Mouse (Mus musculus) liver, embryonic 12.5 days (tissue): ENCODE results near the gene Hoxc5. TPM values are rescaled to one million over a fixed set of nuclear protein-coding genes. Genes with fewer than 3 reads are reported as not detected.
A peak's percentile ranks its signal among the peaks of the same experiment; 100 is the strongest.

Experiments used
- ATAC-seq: fragments of 200-750 bp; cut with Nextera tagmentation; 2 replicates; pipeline ENCODE4 v1.8.0; 2017; ENCODE audit warnings: moderate number of reproducible peaks, mild to moderate bottlenecking, moderate library complexity
- H3K27ac ChIP-seq: fragments of 300-500 bp; sonication (generic); 2 replicates; pipeline ENCODE4 v1.5.1; 2016; ENCODE audit warnings: mild to moderate bottlenecking
- H3K27me3 ChIP-seq: fragments of 300-500 bp; sonication (generic); replicated peaks from 2 replicates; pipeline ENCODE4 v1.6.1; 2016; ENCODE audit warnings: mild to moderate bottlenecking, moderate library complexity
- H3K36me3 ChIP-seq: fragments of 300-500 bp; sonication (generic); 2 replicates; pipeline ENCODE4 v1.6.1; 2016; ENCODE audit warnings: mild to moderate bottlenecking, moderate library complexity
- H3K4me1 ChIP-seq: fragments of 300-500 bp; sonication (generic); 2 replicates; pipeline ENCODE4 v1.6.1; 2016
- H3K4me2 ChIP-seq: fragments of 300-500 bp; sonication (generic); 2 replicates; pipeline ENCODE4 v1.6.1; 2016; ENCODE audit warnings: mild to moderate bottlenecking, moderate library complexity
- H3K4me3 ChIP-seq: fragments of 300-500 bp; sonication (generic); 2 replicates; pipeline ENCODE4 v1.5.1; 2016; ENCODE audit warnings: mild to moderate bottlenecking, moderate library complexity
- H3K9ac ChIP-seq: fragments of 300-500 bp; sonication (generic); 2 replicates; pipeline ENCODE4 v1.6.1; 2016; ENCODE audit warnings: mild to moderate bottlenecking, moderate library complexity
- H3K9me3 ChIP-seq: fragments of 300-500 bp; sonication (generic); replicated peaks from 2 replicates; pipeline ENCODE4 v1.6.1; 2016; ENCODE audit warnings: mild to moderate bottlenecking, moderate library complexity
- WGBS: fragments of 180-500 bp; shearing (Covaris S2); methylation state at CpG from one replicate; pipeline ENCODE4 v1.1.7; 2016; ENCODE audit not compliant: insufficient replicate concordance; 5-methylcytosine and 5-hydroxymethylcytosine counted together
- polyA plus RNA-seq: library from polyadenylated mRNA; unstranded; fragments of >200 nt; fragmentation: Nextera tagmentation; extraction: Ambion mirVana; gene quantifications from 2 replicates; pipeline ENCODE4 v1.2.1, GENCODE M21; 2016

The Hoxc5 gene
- polyA plus RNA-seq, 1 experiment from 2014 or later: 0.92 TPM

GRCm38 (mm10) chr15:103041613-103042012 is 74.4 kb downstream of the Hoxc5 start:
- H3K36me3 ChIP-seq: no peaks in the 10 kb centered on the region
- H3K27me3 ChIP-seq: peaks cover 91% of the 10 kb centered on the region
- no peak for ATAC-seq

GRCm38 (mm10) chr15:103042209-103042608 is 75.0 kb downstream of the Hoxc5 start:
- Histone ChIP-seq H3K36me3 (no peaks in the 10 kb centered on the region), H3K9me3 (no peaks in the 10 kb centered on the region), H3K27me3 (peaks cover 89% of the 10 kb centered on the region), H3K9ac (no peak overlapping the region), H3K4me3 (no peak overlapping the region), H3K4me2 (no peak overlapping the region), H3K4me1 (no peaks in the 10 kb centered on the region), H3K27ac (no peak overlapping the region)
- no peak for ATAC-seq
- 4% methylated on average over 1 of the region's 1 CpGs for WGBS

More at GRCm38 (mm10) chr15:103041613-103042012, 74.4 kb downstream of the Hoxc5 start:
- no peaks in the 10 kb centered on the region for H3K9me3 ChIP-seq
- H3K27ac ChIP-seq: no peak overlapping the region
- H3K4me3 ChIP-seq: no peak overlapping the region
- 16% methylated on average over 5 of the region's 5 CpGs for WGBS
- no peak overlapping the region for H3K9ac ChIP-seq
- no peaks in the 10 kb centered on the region for H3K4me1 ChIP-seq
- H3K4me2 ChIP-seq: no peak overlapping the region

- Histone ChIP-seq H3K36me3 (no peaks in the 10 kb centered on the region), H3K4me1 (no peaks in the 10 kb centered on the region), H3K27me3 (peaks cover 85% of the 10 kb centered on the region), H3K4me2 (no peak overlapping the region), H3K27ac (no peak overlapping the region), H3K4me3 (no peak overlapping the region), H3K9me3 (no peaks in the 10 kb centered on the region), H3K9ac (no peak overlapping the region)
- no peak for ATAC-seq
- WGBS: 59% methylated on average over 2 of the region's 2 CpGs
Measured at GRCm38 (mm10) chr15:103051670-103052069, 84.4 kb downstream of the Hoxc5 start.

GRCm38 (mm10) chr15:103053210-103053609 is 86.0 kb downstream of the Hoxc5 start:
- no peaks in the 10 kb centered on the region for H3K36me3 ChIP-seq
- no peak overlapping the region for H3K9ac ChIP-seq
- H3K27me3 ChIP-seq: peaks cover 86% of the 10 kb centered on the region
- no peak overlapping the region for H3K4me2 ChIP-seq
- no peak overlapping the region for H3K4me3 ChIP-seq
- no peaks in the 10 kb centered on the region for H3K9me3 ChIP-seq
- H3K4me1 ChIP-seq: no peaks in the 10 kb centered on the region
- no peak for ATAC-seq
- H3K27ac ChIP-seq: no peak overlapping the region

- H3K4me3 ChIP-seq: no peak overlapping the region
- H3K36me3 ChIP-seq: no peaks in the 10 kb centered on the region
- H3K4me2 ChIP-seq: no peak overlapping the region
- no peak for ATAC-seq
- WGBS: 30% methylated on average over 2 of the region's 2 CpGs
- no peak overlapping the region for H3K27ac ChIP-seq
- H3K4me1 ChIP-seq: no peaks in the 10 kb centered on the region
- H3K27me3 ChIP-seq: peaks cover 87% of the 10 kb centered on the region
- H3K9ac ChIP-seq: no peak overlapping the region
- H3K9me3 ChIP-seq: no peaks in the 10 kb centered on the region
Measured at GRCm38 (mm10) chr15:103056396-103056795, 89.2 kb downstream of the Hoxc5 start.

- H3K4me2 ChIP-seq: no peak overlapping the region
Measured at GRCm38 (mm10) chr15:103058715-103059114, 91.5 kb downstream of the Hoxc5 start.

GRCm38 (mm10) chr15:103059393-103059992 is 92.2 kb downstream of the Hoxc5 start:
- H3K27me3 ChIP-seq: peaks cover 95% of the 10 kb centered on the region
- H3K9me3 ChIP-seq: no peaks in the 10 kb centered on the region
- ATAC-seq: no peak
- H3K4me1 ChIP-seq: no peaks in the 10 kb centered on the region
- H3K4me2 ChIP-seq: peak overlapping the region; percentile 35
- no peak overlapping the region for H3K9ac ChIP-seq
- WGBS: 5% methylated on average over 21 of the region's 21 CpGs
- no peak overlapping the region for H3K27ac ChIP-seq
- no peaks in the 10 kb centered on the region for H3K36me3 ChIP-seq
- H3K4me3 ChIP-seq: no peak overlapping the region; the same call in 1 of the 2 replicates

More at GRCm38 (mm10) chr15:103058715-103059114, 91.5 kb downstream of the Hoxc5 start:
- no peak for ATAC-seq
- Histone ChIP-seq H3K4me3 (no peak overlapping the region), H3K36me3 (no peaks in the 10 kb centered on the region), H3K27ac (no peak overlapping the region), H3K9ac (no peak overlapping the region), H3K9me3 (no peaks in the 10 kb centered on the region), H3K27me3 (peaks cover 95% of the 10 kb centered on the region), H3K4me1 (no peaks in the 10 kb centered on the region)
- 9% methylated on average over 12 of the region's 12 CpGs for WGBS

GRCm38 (mm10) chr15:103060021-103060340 is 92.7 kb downstream of the Hoxc5 start:
- no peak overlapping the region for H3K27ac ChIP-seq
- H3K9me3 ChIP-seq: no peaks in the 10 kb centered on the region
- H3K4me1 ChIP-seq: no peaks in the 10 kb centered on the region
- peak overlapping the region; percentile 35; the same call in 1 of the 2 replicates for H3K4me2 ChIP-seq
- WGBS: 19% methylated on average over 11 of the region's 11 CpGs
- no peak overlapping the region for H3K9ac ChIP-seq
- peaks cover 95% of the 10 kb centered on the region for H3K27me3 ChIP-seq
- H3K36me3 ChIP-seq: no peaks in the 10 kb centered on the region
- no peak overlapping the region for H3K4me3 ChIP-seq
- no peak for ATAC-seq

- peak overlapping the region; percentile 23; the same call in 1 of the 2 replicates for H3K27ac ChIP-seq
- H3K9me3 ChIP-seq: no peaks in the 10 kb centered on the region
- no peaks in the 10 kb centered on the region for H3K4me1 ChIP-seq
- no peak overlapping the region for H3K4me3 ChIP-seq
- H3K36me3 ChIP-seq: no peaks in the 10 kb centered on the region
- peaks cover 95% of the 10 kb centered on the region for H3K27me3 ChIP-seq
- WGBS: 4% methylated on average over 36 of the region's 36 CpGs
- no peak for ATAC-seq
- H3K9ac ChIP-seq: no peak overlapping the region
- H3K4me2 ChIP-seq: peak overlapping the region; percentile 35; the same call in 1 of the 2 replicates
Measured at GRCm38 (mm10) chr15:103060341-103061130, 93.3 kb downstream of the Hoxc5 start.

- no peaks in the 10 kb centered on the region for H3K9me3 ChIP-seq
Measured at GRCm38 (mm10) chr15:103061131-103061825, 94.0 kb downstream of the Hoxc5 start.

GRCm38 (mm10) chr15:103061988-103062387 is 94.7 kb downstream of the Hoxc5 start:
- Histone ChIP-seq H3K4me2 (no peak overlapping the region), H3K36me3 (no peaks in the 10 kb centered on the region), H3K9me3 (no peaks in the 10 kb centered on the region), H3K27me3 (peaks cover 96% of the 10 kb centered on the region), H3K4me1 (no peaks in the 10 kb centered on the region), H3K9ac (no peak overlapping the region), H3K4me3 (no peak overlapping the region), H3K27ac (no peak overlapping the region)
- WGBS: 8% methylated on average over 2 of the region's 2 CpGs
- no peak for ATAC-seq

More at GRCm38 (mm10) chr15:103061131-103061825, 94.0 kb downstream of the Hoxc5 start:
- Histone ChIP-seq H3K9ac (no peak overlapping the region), H3K4me1 (no peaks in the 10 kb centered on the region), H3K4me2 (0 out of 2 replicates have a peak overlapping the region, but pooled peaks have one; percentile 12), H3K4me3 (no peak overlapping the region), H3K27me3 (peaks cover 96% of the 10 kb centered on the region), H3K27ac (no peak overlapping the region), H3K36me3 (no peaks in the 10 kb centered on the region)
- no peak for ATAC-seq
- WGBS: 2% methylated on average over 30 of the region's 30 CpGs

GRCm38 (mm10) chr15:103065642-103066041 is 98.4 kb downstream of the Hoxc5 start:
- ATAC-seq: no peak
- Histone ChIP-seq H3K9ac (no peak overlapping the region), H3K4me2 (no peak overlapping the region), H3K27me3 (peaks cover 98% of the 10 kb centered on the region), H3K4me1 (peaks cover 11% of the 10 kb centered on the region; the same call in 1 of the 2 replicates), H3K4me3 (no peak overlapping the region), H3K36me3 (no peaks in the 10 kb centered on the region), H3K27ac (no peak overlapping the region), H3K9me3 (no peaks in the 10 kb centered on the region)
- WGBS: 47% methylated on average over 7 of the region's 7 CpGs
